Mouse (Mus musculus): ENCODE data around the gene Ssc5d.
A peak's percentile ranks its signal among the peaks of the same experiment; 100 is the strongest.

Gene Ssc5d

GRCm38 (mm10) chr7:4948386-4948785 lies 22.8 kb downstream of the Ssc5d start:
- DNase-seq (ENCODE audit: low spot score in 2 of 2) = no peak

- no peak for DNase-seq (ENCODE audit: low spot score in 2 of 2)
Observed at GRCm38 (mm10) chr7:4950561-4951342, 25.2 kb downstream of the Ssc5d start.

GRCm38 (mm10) chr7:4953815-4954445 lies 28.3 kb downstream of the Ssc5d start:
- no peak for DNase-seq (ENCODE audit: low spot score in 2 of 2)

GRCm38 (mm10) chr7:4957361-4957760 lies 31.8 kb downstream of the Ssc5d start:
- DNase-seq (ENCODE audit: low spot score in 2 of 2) = no peak

GRCm38 (mm10) chr7:4963527-4963926 lies 37.9 kb downstream of the Ssc5d start:
- no peak for DNase-seq (ENCODE audit: low spot score in 2 of 2)

- DNase-seq (ENCODE audit: low spot score in 2 of 2) = peak; percentile 47 to 59
Observed at GRCm38 (mm10) chr7:4964272-4964671, 38.7 kb downstream of the Ssc5d start, which contains the start of gene Sbk2. Gene Sbk2, minus strand, starts transcription at chr7:4964406.

GRCm38 (mm10) chr7:4964988-4965387 lies 39.4 kb downstream of the Ssc5d start:
- no peak for DNase-seq (ENCODE audit: low spot score in 2 of 2)

GRCm38 (mm10) chr7:4971068-4971467 lies 45.5 kb downstream of the Ssc5d start, which contains the start of gene Sbk3:
Gene Sbk3, minus strand, starts transcription at chr7:4971168.
- DNase-seq (ENCODE audit: low spot score in 2 of 2) = no peak

- no peak for DNase-seq (ENCODE audit: low spot score in 2 of 2)
Observed at GRCm38 (mm10) chr7:4971710-4972109, 46.1 kb downstream of the Ssc5d start.

- no peak for DNase-seq (ENCODE audit: low spot score in 2 of 2)
Observed at GRCm38 (mm10) chr7:4972321-4973047, 46.9 kb downstream of the Ssc5d start.

- DNase-seq (ENCODE audit: low spot score in 2 of 2) = no peak
Observed at GRCm38 (mm10) chr7:4975455-4975854, 49.9 kb downstream of the Ssc5d start.

- DNase-seq (ENCODE audit: low spot score in 2 of 2) = no peak
Observed at GRCm38 (mm10) chr7:4976832-4977231, 51.2 kb downstream of the Ssc5d start.

- DNase-seq (ENCODE audit: low spot score in 2 of 2) = no peak
Observed at GRCm38 (mm10) chr7:4988250-4988649, 62.7 kb downstream of the Ssc5d start.

- DNase-seq (ENCODE audit: low spot score in 2 of 2) = peak in 1 of 2 experiments; percentile 4
Observed at GRCm38 (mm10) chr7:4993347-4993998, 67.9 kb downstream of the Ssc5d start.

GRCm38 (mm10) chr7:4993999-4994788 lies 68.6 kb downstream of the Ssc5d start:
- DNase-seq (ENCODE audit: low spot score in 2 of 2) = peak in 1 of 2 experiments; percentile 10

All from cerebellum, postnatal 4 days (tissue).